Mouse (Mus musculus) left cerebral cortex, adult 11 months (tissue): ENCODE measurements around the gene Lmbrd2.
"Not testable (repeated sequence)": the region's sequence is repeated elsewhere in the genome, so short reads cannot be mapped to it uniquely, and the experiment has no call there.

Source experiments
- DNase-seq: peaks from one replicate; pipeline ENCODE4 v3.0.0; 2022; ENCODE audit warnings: low spot score

Gene Lmbrd2

DNA sequence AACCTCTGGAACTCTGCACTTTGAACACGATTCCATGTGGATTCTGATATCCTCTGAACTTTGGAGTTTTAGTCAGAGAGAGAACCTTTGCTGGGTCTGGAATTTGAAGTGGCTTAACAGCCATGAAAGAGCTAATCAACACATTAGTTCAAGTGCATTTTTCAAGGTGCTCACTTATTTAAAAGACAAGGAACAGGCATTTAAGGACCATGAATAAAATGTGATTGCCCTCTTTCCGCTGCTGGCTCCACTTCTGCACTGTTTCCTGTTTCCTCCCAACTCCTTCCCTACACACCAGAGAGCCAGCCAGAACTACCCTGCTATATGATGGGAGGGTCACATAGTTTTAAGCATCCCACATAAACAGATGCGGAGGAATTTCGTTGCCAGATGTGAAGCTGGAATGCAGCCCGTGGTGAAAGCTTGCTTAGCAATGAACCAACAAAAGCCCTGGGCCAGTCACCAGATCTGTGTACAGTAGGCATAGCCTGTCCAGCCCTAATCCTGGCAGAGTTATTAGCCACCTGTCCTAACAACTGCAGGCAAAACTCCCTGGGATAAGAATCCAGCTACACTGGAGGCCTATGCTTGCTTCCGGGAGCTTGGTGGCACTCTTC, 5.4 kb upstream of the Lmbrd2 start:
- no peak for DNase-seq

DNA sequence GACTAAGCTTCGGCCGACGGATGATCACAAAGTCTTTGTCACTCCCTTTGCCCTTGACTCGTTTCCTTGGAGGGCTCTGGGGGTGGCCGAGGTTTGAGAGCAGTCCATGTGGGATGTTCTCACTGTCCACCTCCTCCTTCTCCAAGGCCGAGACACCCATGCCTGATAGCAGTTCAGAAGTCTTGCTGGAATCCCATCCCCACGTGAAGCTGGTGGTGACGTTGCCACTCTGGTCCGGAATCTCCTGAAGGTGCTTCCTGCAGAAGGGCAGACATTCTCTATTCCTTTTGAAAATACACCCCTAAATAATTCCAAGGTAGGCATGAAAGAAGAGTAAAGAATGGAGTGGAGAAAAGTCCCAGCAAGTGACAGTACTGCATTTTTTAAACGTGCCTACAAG, 903 bp upstream of the Lmbrd2 start:
- DNase-seq: no peak

DNA sequence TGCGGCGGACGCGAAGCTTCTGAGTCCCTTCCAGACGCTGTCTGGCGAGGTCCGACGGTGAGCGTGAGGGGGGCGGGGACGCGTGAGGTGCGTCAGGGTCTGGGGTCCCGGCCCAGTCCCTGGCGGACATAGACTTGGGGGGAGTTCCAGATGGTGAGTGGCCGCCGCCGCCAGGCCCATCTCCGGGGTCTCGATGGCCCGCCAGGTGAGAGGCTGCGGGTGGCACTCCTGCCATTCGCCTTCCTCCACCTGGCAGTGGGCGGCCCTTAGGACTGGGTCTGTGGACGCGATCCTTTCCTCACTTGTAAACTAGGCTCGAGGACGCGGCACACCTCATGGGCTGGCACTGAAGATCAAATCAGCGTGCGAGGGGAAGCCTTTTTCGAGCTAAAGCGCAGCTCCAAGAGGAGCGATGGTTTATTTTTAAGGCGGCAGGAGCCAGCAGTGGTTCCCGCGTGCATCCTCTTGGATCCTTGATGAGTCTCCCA, 378 bp downstream of the Lmbrd2 start:
- no peak for DNase-seq

DNA sequence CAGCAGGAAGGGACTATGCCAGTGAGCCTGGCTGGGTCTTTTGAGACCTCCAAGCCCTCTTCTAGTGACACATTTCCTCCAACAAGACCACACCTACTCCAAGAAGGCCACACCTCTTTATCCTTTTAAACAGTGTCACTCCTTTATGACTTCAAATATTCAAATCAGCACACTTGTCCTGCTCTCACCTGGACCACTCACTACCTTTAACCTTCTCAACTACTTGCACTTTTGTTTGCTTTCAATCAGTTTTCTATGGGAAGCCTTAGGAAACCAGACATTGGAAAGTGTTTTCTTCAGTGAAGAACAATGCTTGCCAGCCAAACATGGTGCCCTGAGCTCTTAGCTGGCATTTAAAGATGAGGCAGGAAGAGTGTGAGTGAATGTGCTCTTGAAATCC, 15.0 kb downstream of the Lmbrd2 start, which contains the start of gene Skp2:
Gene Skp2, minus strand, starts transcription at position 101 of the 400 bp plus-strand sequence.
- no peak for DNase-seq

DNA sequence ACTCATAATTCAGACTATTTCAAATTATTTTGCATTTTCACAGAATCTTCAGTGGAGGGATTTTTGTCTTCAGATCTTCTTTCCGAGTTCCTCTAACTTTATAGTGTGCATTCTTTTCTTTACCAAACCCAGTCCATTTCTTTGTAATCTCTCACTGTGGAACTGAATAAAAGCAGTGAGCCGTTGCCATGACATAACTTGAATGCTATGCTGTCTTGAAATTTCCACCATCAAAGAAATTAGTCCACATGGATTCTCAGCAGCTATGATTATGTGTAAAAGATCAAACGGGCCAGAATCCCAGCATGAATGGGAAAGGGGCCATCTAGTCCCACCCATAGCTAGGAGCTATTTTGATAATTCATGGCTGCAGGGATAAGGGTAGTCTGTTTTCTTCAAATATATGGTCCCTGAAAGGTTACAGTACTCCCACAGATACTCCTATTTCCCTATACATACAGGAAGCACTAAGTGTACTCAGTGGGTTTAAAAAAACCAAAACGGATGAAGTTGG, 22.3 kb downstream of the Lmbrd2 start:
- DNase-seq: no peak

DNA sequence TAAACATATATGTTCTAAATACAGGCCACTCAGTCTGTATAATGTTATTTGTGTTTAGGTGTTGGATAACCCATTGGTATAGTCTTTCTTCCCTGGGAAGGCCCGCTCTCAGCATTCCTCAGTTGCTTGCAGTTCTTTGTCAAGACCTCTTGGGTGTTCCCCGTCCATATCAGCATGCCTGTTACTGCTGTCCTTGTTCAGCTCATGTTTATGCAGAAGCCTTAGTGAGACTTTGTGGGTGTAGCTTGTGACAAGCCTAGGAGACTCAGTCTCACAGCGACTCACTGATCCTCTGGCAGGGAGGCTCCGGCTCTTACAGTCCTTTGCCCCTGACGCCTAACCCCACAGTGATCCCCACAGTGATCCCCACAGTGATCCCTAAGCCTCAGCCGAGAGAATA, 23.8 kb downstream of the Lmbrd2 start:
- no peak for DNase-seq

DNA sequence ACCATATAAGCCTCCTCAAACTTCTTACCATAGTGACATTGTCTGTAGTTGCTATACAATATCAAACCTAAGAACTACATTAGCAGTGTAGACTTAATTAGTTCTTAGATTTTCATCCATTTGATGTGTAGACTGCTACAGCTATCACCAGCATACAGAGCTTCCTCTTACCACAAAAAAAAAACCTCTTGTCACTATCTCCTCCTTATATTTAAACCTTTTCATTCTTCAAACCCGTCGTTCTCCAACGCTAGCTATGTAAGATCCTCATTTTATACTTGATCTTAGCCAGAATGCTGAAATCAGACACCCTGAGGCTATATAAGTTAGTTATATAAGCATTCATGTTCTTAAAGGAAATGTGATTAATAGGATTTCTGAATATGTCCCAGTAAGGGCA, 36.7 kb downstream of the Lmbrd2 start:
- DNase-seq: no peak

DNA sequence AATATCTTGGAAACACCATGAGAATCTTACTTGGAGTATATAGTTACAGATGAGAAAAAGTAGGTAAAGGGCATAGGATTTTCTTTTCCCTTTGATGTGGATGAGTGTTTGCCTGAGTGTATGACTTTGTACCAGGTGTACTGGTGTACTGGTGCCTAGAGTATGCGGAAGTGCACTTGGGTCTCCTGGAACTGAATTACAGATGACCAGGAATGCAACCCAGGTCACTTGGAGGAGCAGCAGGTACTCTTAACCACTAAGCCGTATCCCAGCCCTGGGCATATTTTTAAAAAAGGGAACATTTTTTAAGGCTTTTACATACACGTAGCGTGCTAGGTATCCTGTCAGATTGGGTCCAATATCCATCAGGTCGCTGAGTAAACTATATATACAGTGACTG, 43.6 kb downstream of the Lmbrd2 start:
- no peak for DNase-seq

DNA sequence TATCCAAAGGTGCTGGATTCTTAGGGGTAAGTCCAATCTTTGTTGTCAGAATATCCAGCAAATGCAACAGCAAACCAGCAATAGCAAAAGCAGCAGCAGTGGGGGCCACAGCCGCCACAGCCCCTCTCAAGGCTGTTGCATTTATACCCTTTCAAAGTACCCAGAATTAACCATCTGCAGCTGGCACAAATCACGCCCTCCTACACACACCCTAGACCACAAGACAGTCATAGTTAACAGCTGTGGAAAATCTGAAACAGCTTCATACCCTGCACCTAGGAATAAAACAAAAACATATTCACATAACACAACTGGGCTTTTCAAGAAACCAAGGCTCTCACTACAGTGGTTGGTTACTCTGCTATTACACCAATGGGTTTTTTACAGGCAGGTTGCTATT, 49.4 kb downstream of the Lmbrd2 start:
- no peak for DNase-seq

DNA sequence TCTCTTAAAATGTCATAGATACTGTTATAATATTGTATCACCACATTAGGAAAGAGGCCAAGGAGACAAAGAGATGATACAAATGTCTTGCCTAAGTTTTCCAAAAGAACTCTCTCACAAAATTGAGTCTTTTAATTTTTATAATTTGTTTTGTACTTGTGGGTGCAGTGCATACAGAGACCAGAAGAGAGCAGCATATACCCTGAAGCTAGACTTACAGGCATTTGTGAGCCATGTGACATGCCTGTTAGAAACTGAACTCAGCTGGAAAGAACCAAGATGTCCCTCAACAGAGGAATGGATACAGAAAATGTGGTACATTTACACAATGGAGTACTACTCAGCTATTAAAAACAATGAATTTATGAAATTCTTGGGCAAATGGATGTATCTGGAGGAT, 52.3 kb downstream of the Lmbrd2 start:
- not testable (repeated sequence) for DNase-seq

DNA sequence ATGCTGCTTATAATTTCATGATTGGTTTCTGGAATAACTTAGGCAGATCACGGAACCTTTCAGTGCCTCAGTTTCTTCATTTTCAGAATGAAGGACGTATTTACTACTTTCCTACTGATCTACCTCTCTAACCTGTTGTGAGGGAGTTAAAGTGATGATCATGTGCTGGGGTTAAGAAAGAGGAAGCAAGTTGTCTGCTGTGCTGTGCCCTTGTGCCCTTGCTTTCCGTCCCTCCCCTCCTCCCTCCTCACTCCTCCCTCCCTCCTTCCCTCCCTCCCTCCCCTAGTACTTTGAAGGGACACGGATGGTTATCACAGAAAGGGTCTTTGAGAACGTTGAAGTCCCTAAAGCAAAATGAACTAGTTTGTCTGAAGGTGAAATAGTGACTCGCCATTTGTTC, 58.1 kb downstream of the Lmbrd2 start:
- no peak for DNase-seq

DNA sequence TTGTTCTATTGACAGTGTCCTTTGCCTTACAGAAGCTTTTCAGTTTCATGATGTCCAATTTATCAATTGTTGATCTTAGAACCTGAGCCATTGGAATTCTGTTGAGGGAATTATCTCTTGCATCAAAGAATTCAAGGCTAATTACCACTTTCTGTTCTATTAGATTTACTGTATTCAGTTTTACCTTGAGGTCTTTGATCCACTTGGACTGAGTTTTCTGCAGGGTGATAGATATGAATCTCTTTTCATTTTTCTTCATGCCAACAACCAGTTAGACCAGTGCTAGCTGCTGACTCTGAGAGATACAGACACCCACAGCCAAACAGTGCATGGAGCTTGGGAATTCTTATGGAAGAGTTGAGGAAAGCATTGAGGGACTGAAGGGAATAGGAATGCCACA, 71.5 kb downstream of the Lmbrd2 start:
- DNase-seq: no peak

DNA sequence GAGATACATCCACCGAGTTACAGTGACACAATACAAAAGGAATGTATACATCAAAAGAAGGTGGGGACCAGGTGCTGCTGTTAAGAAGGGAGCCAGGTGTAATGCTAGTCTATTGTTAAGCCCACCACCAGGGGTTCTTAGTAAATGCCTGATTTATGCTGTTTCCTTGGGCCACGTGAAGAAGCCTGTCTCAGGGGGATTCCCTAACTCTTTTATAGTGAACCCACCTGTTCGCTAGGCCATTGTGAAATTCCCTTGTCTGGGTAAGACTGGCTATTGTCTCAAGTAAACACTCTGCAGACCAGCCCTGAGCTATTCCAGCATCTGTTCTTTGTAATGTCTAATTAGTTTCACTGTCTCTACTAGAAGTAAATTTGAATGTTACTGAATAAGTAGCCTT, 72.7 kb downstream of the Lmbrd2 start:
- DNase-seq: not testable (repeated sequence)

DNA sequence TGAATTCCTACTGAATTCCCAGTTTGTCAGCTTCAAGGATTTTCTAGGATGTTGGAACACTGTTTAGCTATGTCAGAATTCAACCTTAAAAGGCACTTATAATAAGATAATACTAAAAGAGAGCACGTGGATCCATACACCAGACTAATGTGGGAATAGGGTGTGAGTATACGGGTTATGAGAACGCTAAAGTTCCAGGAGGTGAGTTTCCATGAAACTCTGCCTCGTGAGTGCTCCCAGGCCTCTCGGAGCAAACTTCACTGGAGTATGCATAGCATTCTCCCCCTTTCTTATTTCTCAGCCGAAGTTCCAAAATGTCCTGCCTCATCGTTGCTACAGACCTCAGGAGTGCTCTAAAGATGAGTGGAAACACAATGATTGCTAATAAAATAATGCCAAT, 73.1 kb downstream of the Lmbrd2 start:
- DNase-seq: not testable (repeated sequence)

DNA sequence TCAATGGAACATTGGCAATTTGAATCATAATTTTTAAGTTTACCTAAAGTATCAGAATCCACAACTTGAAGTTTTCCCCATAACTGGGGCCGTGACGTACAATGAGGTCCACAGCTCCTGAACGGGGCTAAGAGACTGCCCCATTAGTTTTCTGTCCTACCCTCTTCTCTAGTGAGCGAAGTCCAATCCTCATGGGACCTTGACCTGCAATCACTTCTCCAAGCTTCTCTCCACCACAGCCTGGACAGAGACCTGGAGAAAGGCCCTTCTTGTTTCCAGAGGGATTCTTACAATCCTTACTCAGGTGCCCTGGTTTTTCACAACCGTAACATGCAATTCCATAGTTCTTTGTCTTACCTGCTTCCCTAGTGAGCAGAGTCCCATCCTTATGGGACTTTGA, 76.1 kb downstream of the Lmbrd2 start:
- no peak for DNase-seq

DNA sequence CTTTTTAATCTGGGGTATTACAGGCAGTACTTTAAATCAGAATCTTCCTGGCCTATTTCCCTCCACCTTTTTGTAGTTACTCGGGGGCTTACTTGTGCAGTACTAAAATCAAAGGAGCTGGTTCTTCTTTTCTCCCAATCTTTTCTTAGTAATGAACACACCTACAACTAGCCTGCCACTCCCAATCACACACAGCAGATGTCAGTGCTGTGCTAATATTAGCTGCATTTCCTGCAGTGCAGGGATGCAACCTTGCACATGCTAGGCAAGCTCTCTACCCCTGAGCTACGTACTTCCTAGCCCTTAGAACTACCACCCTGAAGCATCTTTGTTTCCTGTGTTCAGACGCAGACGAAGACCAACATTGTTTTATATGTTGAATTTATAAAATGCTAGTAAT, 90.6 kb downstream of the Lmbrd2 start:
- DNase-seq: not testable (repeated sequence)

DNA sequence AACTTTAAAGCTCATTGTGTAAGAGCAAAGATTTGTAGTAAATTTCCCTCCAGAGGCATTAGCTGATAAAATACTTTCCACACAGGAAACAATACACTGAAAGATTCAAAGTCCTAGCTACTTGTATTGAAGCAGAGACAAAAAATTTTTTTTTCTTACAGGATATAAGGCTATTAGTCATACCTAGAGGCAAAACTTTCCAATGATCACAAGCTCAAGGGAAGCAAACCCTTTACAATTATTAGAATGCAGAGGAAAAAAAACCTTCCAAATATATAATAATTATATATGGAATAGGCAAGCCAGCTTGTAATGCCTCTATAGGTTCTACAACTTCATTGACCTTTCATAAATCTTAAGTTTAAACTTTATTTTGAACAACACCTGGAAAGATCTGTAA, 106.0 kb downstream of the Lmbrd2 start:
- DNase-seq: no peak
